In genomic region chr6:83169872-83170271, GRCm38 (mm10) we compare ENCODE assay signal across 17 mouse cellular contexts. TPM values are rescaled to one million over a fixed set of nuclear protein-coding genes. Genes with fewer than 3 reads are reported as not detected.
A peak's percentile ranks its signal among the peaks of the same experiment; 100 is the strongest.
DNase-seq lines count a peak whose midpoint lies in the region; ATAC-seq and TF ChIP-seq lines count a peak whose summit lies in the region.
"Had no signal": no experiment of that assay in that cellular context is flagged by ENCODE, and none has a peak within 500 bp of the region (broad histone marks: within the 10 kb centered on the region; RNA-seq: fewer than 3 reads in every experiment).

No protein-coding gene starts in this region.

- TF ChIP-seq EP300 in lung, postnatal 0 days (IDR thresholded peaks at IDR 0.05), result no peak

- TF ChIP-seq CTCF in gastrocnemius, adult 2 months (IDR thresholded peaks at IDR 0.05), result no peak
- no peak for TF ChIP-seq CTCF in lung, postnatal 0 days (IDR thresholded peaks at IDR 0.05)

- peak overlapping the region; percentile 24; the same call in 1 of the 2 replicates for H3K4me3 ChIP-seq in gastrocnemius, adult 2 months
- no peak overlapping the region for H3K4me3 ChIP-seq in lung, postnatal 0 days (ENCODE audit: low read depth, low read length)
- no peak overlapping the region for H3K4me3 ChIP-seq in brown adipose tissue, adult 24 weeks (ENCODE audit: insufficient read depth, low read depth, low read length)
- no peak overlapping the region for H3K4me3 ChIP-seq in midbrain, embryonic 10.5 days
- H3K4me3 ChIP-seq: embryonic facial prominence, embryonic 12.5 days; forebrain, embryonic 10.5 days; limb, embryonic 12.5 days had no signal

- no peak overlapping the region for H3K4me2 ChIP-seq in lung, postnatal 0 days (replicated peaks; ENCODE audit: low read depth, low read length)
- H3K4me2 ChIP-seq: embryonic facial prominence, embryonic 12.5 days; limb, embryonic 12.5 days had no signal

- ATAC-seq in lung, postnatal 0 days, result no peak
- ATAC-seq: CD4-positive, CD25-positive, alpha-beta regulatory T cell, adult 4 months had no signal

- peaks cover 5% of the 10 kb centered on the region; the same call in 1 of the 2 replicates for H3K4me1 ChIP-seq in lung, postnatal 0 days (ENCODE audit: insufficient read depth, low read depth, low read length)
- H3K4me1 ChIP-seq in brown adipose tissue, adult 24 weeks (ENCODE audit: control insufficient read depth, insufficient read depth, insufficient read length, low read length), result peaks cover 23% of the 10 kb centered on the region
- peaks cover 45% of the 10 kb centered on the region for H3K4me1 ChIP-seq in midbrain, embryonic 10.5 days

- peak; percentile 59 for DNase-seq in gastrocnemius, adult 2 months
- no peak for DNase-seq in gastrocnemius, postnatal 25 days
- peak; percentile 47 for DNase-seq in lung, postnatal 0 days (ENCODE audit: low spot score)
- no peak for DNase-seq in lung, postnatal 25 days (ENCODE audit: low spot score)
- peak; percentile 57 to 72 for DNase-seq in kidney, postnatal 36 days
- DNase-seq in midbrain, embryonic 10.5 days (ENCODE audit: low spot score), result no peak
- DNase-seq in spleen, postnatal 10 days (ENCODE audit: low spot score in 2 of 2), result no peak
- DNase-seq: cerebellum, postnatal 25 days; heart, adult 18-20 months; heart, postnatal 10 days; lung, adult 2 months had no signal

- no peaks in the 10 kb centered on the region for H3K27me3 ChIP-seq in lung, postnatal 0 days (replicated peaks; ENCODE audit: insufficient read depth, low read length)
- H3K27me3 ChIP-seq in midbrain, embryonic 10.5 days (ENCODE audit: low read depth, poor library complexity, severe bottlenecking), result no peaks in the 10 kb centered on the region
- H3K27me3 ChIP-seq: embryonic facial prominence, embryonic 12.5 days; limb, embryonic 12.5 days had no signal

- no peak overlapping the region for H3K9ac ChIP-seq in lung, postnatal 0 days (replicated peaks; ENCODE audit: low read depth)
- H3K9ac ChIP-seq: embryonic facial prominence, embryonic 12.5 days had no signal

- H3K36me3 ChIP-seq in lung, postnatal 0 days (ENCODE audit: insufficient read depth, low read length), result no peaks in the 10 kb centered on the region
- no peaks in the 10 kb centered on the region; the same call in 1 of the 2 replicates for H3K36me3 ChIP-seq in midbrain, embryonic 10.5 days
- H3K36me3 ChIP-seq: forebrain, embryonic 10.5 days had no signal

- H3K9me3 ChIP-seq in lung, postnatal 0 days (ENCODE audit: low read length), result no peaks in the 10 kb centered on the region
- H3K9me3 ChIP-seq in midbrain, embryonic 10.5 days (replicated peaks), result no peaks in the 10 kb centered on the region
- H3K9me3 ChIP-seq: embryonic facial prominence, embryonic 12.5 days; forebrain, embryonic 10.5 days; limb, embryonic 12.5 days had no signal

- H3K27ac ChIP-seq in gastrocnemius, adult 2 months, result peak overlapping the region; percentile 65
- no peak overlapping the region for H3K27ac ChIP-seq in lung, postnatal 0 days (ENCODE audit: low read length)
- peak overlapping the region; percentile 76 for H3K27ac ChIP-seq in brown adipose tissue, adult 24 weeks (replicated peaks; ENCODE audit: low read depth, low read length)
- no peak overlapping the region for H3K27ac ChIP-seq in midbrain, embryonic 10.5 days (replicated peaks)
- H3K27ac ChIP-seq: embryonic facial prominence, embryonic 12.5 days; forebrain, embryonic 10.5 days; limb, embryonic 12.5 days had no signal

- 56% methylated on average over 5 of the region's 5 CpGs for WGBS in lung, postnatal 0 days
- 88% methylated on average over 5 of the region's 5 CpGs for WGBS in midbrain, embryonic 10.5 days

- intact Hi-C loops in gastrocnemius, adult 2 months (cut with DNase I), result no loop called here

RNA-seq across cellular contexts. Expression of gene Dctn1, which starts 4.2 kb away (rescaled TPM):
- 100 to 1,000 TPM; 129 to 139 TPM for total RNA-seq in gastrocnemius, adult 2 months (2021)
- 100 to 1,000 TPM; 118 to 126 TPM for total RNA-seq in gastrocnemius, postnatal 25 days (2021)
- 55.3 and 63.7 TPM in 2 replicates for polyA plus RNA-seq in lung, postnatal 0 days (2015; fragmentation: Nextera tagmentation; extraction: Ambion mirVana)
- 31.0 and 31.2 TPM in 2 replicates for polyA plus RNA-seq in brown adipose tissue, adult 24 weeks (2012; ENCODE audit: insufficient read depth, insufficient read length, missing spikeins)
- polyA plus RNA-seq in midbrain, embryonic 10.5 days (2016; fragmentation: Nextera tagmentation; extraction: Ambion mirVana), result 105 and 128 TPM in 2 replicates

RNA-seq across cellular contexts. Expression of gene 1700003E16Rik, which starts 13.7 kb away (rescaled TPM):
- under 1 TPM in 1 of 2 experiments, not detected in 1; 0.11 TPM for total RNA-seq in gastrocnemius, adult 2 months (2021)
- not detected for total RNA-seq in gastrocnemius, postnatal 25 days (2021)
- 6.1 and 9.8 TPM in 2 replicates for polyA plus RNA-seq in lung, postnatal 0 days (2015; fragmentation: Nextera tagmentation; extraction: Ambion mirVana)
- not detected in 2 replicates for polyA plus RNA-seq in brown adipose tissue, adult 24 weeks (2012; ENCODE audit: insufficient read depth, insufficient read length, missing spikeins)
- polyA plus RNA-seq in midbrain, embryonic 10.5 days (2016; fragmentation: Nextera tagmentation; extraction: Ambion mirVana), result 1.9 and 2.0 TPM in 2 replicates
- polyA plus RNA-seq: CD4-positive, CD25-positive, alpha-beta regulatory T cell, adult 4 months had no signal

RNA-seq across cellular contexts. Expression of gene Wdr54, which starts 13.7 kb away (rescaled TPM):
- total RNA-seq in gastrocnemius, adult 2 months (2021), result 1 to 10 TPM in 1 of 2 experiments, under 1 TPM in 1; 0.84 to 1.1 TPM
- total RNA-seq in gastrocnemius, postnatal 25 days (2021), result 1 to 10 TPM; 1.2 to 1.4 TPM
- polyA plus RNA-seq in lung, postnatal 0 days (2015; fragmentation: Nextera tagmentation; extraction: Ambion mirVana), result 3.1 and 3.3 TPM in 2 replicates
- polyA plus RNA-seq in brown adipose tissue, adult 24 weeks (2012; ENCODE audit: insufficient read depth, insufficient read length, missing spikeins), result not detected in 2 replicates
- 13.0 and 14.6 TPM in 2 replicates for polyA plus RNA-seq in midbrain, embryonic 10.5 days (2016; fragmentation: Nextera tagmentation; extraction: Ambion mirVana)

RNA-seq across cellular contexts. Expression of gene Rtkn, which starts 34.6 kb away (rescaled TPM):
- 10 to 100 TPM; 12.2 to 15.3 TPM for total RNA-seq in gastrocnemius, adult 2 months (2021)
- 10 to 100 TPM in 1 of 2 experiments, 1 to 10 TPM in 1; 7.9 to 14.4 TPM for total RNA-seq in gastrocnemius, postnatal 25 days (2021)
- 51.2 and 63.8 TPM in 2 replicates for polyA plus RNA-seq in lung, postnatal 0 days (2015; fragmentation: Nextera tagmentation; extraction: Ambion mirVana)
- 4.5 and 7.1 TPM in 2 replicates for polyA plus RNA-seq in brown adipose tissue, adult 24 weeks (2012; ENCODE audit: insufficient read depth, insufficient read length, missing spikeins)
- polyA plus RNA-seq in midbrain, embryonic 10.5 days (2016; fragmentation: Nextera tagmentation; extraction: Ambion mirVana), result 35.3 and 39.7 TPM in 2 replicates
- total RNA-seq: megakaryocyte-erythroid progenitor cell, adult 5-6 weeks had no signal

RNA-seq across cellular contexts. Expression of gene Ino80b, which starts 44.6 kb away (rescaled TPM):
- 10 to 100 TPM; 13.7 to 16.3 TPM for total RNA-seq in gastrocnemius, adult 2 months (2021)
- 10 to 100 TPM in 1 of 2 experiments, 1 to 10 TPM in 1; 4.8 to 14.0 TPM for total RNA-seq in gastrocnemius, postnatal 25 days (2021)
- polyA plus RNA-seq in lung, postnatal 0 days (2015; fragmentation: Nextera tagmentation; extraction: Ambion mirVana), result 14.5 and 18.1 TPM in 2 replicates
- 8.7 and 13.1 TPM in 2 replicates for polyA plus RNA-seq in brown adipose tissue, adult 24 weeks (2012; ENCODE audit: insufficient read depth, insufficient read length, missing spikeins)
- polyA plus RNA-seq in midbrain, embryonic 10.5 days (2016; fragmentation: Nextera tagmentation; extraction: Ambion mirVana), result 18.2 and 18.7 TPM in 2 replicates

Comparison
In these comparisons a context has a peak if more than half of its experiments do, and no peak if none do; other contexts are left out.
1. DNase-seq: peak in gastrocnemius, adult 2 months (single experiment), lung, postnatal 0 days (single experiment) and kidney, postnatal 36 days (2 of 2); none in gastrocnemius, postnatal 25 days (single experiment), lung, postnatal 25 days (single experiment), midbrain, embryonic 10.5 days (single experiment) and spleen, postnatal 10 days (0 of 2).
2. H3K27ac ChIP-seq: peak in gastrocnemius, adult 2 months (single experiment) and brown adipose tissue, adult 24 weeks (single experiment); none in lung, postnatal 0 days (single experiment) and midbrain, embryonic 10.5 days (single experiment).